Mouse (Mus musculus) ES-E14 (cell line): ENCODE results near the gene Sphk1.

Experiments
- CHD2 ChIP-seq: IDR thresholded peaks from 2 replicates; pipeline ENCODE4 v1.6.1; 2014; ENCODE audit warnings: mild to moderate bottlenecking, low read depth, low read length, inconsistent platforms
- HCFC1 ChIP-seq: IDR thresholded peaks from 2 replicates; pipeline ENCODE4 v1.6.1; 2012; ENCODE audit warnings: low read length, inconsistent platforms, borderline replicate concordance; ENCODE audit not compliant: insufficient read depth
- MAFK ChIP-seq: IDR thresholded peaks from 2 replicates; pipeline ENCODE4 v1.6.1; 2014; ENCODE audit warnings: mild to moderate bottlenecking, low read depth, low read length, inconsistent platforms; ENCODE audit not compliant: insufficient read depth
- ZC3H11A ChIP-seq: IDR thresholded peaks from 2 replicates; pipeline ENCODE4 v1.6.1; 2012; ENCODE audit warnings: low read depth, mild to moderate bottlenecking, inconsistent platforms, low read length, borderline replicate concordance
- ZNF384 ChIP-seq: IDR thresholded peaks from 2 replicates; pipeline ENCODE4 v1.6.1; 2012; ENCODE audit warnings: low read depth, low read length, inconsistent platforms

DNA sequence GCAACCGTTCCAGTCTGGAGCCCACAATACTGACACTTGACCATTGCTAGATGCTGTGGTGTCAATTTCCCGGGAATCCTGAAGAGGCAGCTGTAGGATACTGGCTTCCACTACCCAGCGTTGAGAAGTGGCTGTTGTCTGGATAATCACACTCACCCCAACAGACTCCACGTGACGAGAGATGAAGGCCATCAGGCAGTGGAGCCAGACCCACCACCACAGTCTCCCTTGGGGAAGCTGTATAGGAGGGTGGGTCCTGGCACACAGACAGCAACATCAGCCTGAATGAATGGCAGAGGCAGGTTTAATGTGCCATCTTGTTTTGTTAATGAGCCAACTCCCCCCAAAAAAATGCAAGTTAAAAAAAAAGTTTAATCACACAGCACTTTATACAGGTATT, 6.7 kb downstream of the Sphk1 start:
- TF ChIP-seq ZC3H11A (no peak), MAFK (no peak), ZNF384 (no peak), HCFC1 (no peak), CHD2 (no peak)
